Mouse (Mus musculus): Measurements from ENCODE around the gene Cldn34b1.
"Not testable (repeated sequence)": the region's sequence is repeated elsewhere in the genome, so short reads cannot be mapped to it uniquely, and the experiment has no call there.

The Cldn34b1 gene

GRCm38 (mm10) chrX:154890167-154890566, at the start of gene Cldn34b1:
Gene Cldn34b1 (minus strand): TSS chrX:154890267.
- not testable (repeated sequence) for DNase-seq

- not testable (repeated sequence) for DNase-seq
These were observed 45.8 kb upstream of the Cldn34b1 start, which contains the start of gene Magea6 for GRCm38 (mm10) chrX:154935887-154936286. Gene Magea6 (minus strand): TSS chrX:154935987.

Data from retina, postnatal 1 day (tissue).